In the genomic region with DNA sequence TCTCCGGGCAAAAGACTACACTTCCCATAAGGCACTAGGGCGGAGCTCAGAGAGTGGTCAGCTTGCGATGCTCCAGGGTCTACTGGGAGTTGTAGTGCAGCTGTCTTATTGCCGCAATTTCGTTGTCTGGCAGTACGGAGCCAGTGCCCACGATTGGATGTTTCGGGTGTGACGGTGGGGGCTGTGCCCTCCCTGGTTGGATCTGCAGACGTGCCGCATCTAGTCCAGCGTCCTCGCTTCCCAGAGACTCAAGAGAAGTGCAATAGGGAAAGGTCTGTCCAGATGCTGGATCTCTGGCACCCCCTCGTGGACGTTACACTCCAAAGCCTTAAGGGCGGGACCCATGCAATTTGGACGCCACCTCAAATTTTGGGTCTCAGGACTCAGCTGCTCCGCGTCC, we compare ENCODE assay signal across 8 mouse cellular contexts. TPM values are rescaled to one million over a fixed set of nuclear protein-coding genes. Genes with fewer than 3 reads are reported as not detected.
DNase-seq lines count a peak whose midpoint lies in the region; ATAC-seq and TF ChIP-seq lines count a peak whose summit lies in the region.

No protein-coding gene starts in this region.

- no peak overlapping the region for H3K27ac ChIP-seq in cortical plate, adult 2 months (ENCODE audit: insufficient read depth, low read length)

- H3K4me3 ChIP-seq in cortical plate, adult 2 months (ENCODE audit: insufficient read depth, low read length) = peak overlapping the region; percentile 28; the same call in 1 of the 2 replicates

- TF ChIP-seq CTCF in cortical plate, adult 2 months (IDR thresholded peaks at IDR 0.05; ENCODE audit: extremely low read depth, insufficient read depth, low read length) = peak; percentile 87

- H3K4me1 ChIP-seq in cortical plate, adult 2 months (ENCODE audit: control insufficient read depth, insufficient read depth, low read length) = no peaks in the 10 kb centered on the region

- peak; percentile 76; the same call in 1 of the 2 replicates for TF ChIP-seq POLR2A in cortical plate, adult 2 months (IDR thresholded peaks at IDR 0.05; ENCODE audit: extremely low read depth, insufficient read depth, low read length)

- peak; percentile 95 to 97 for DNase-seq in gastrocnemius, adult 8-10 months (ENCODE audit: low spot score in 2 of 2)
- DNase-seq in hindlimb bud, embryonic 11.5 days (ENCODE audit: extremely low spot score, low read depth, low spot score) = peak; percentile 95
- DNase-seq in left cerebral cortex, adult 8-10 months (ENCODE audit: low spot score in 2 of 2) = peak; percentile 90 to 99
- DNase-seq in right cerebral cortex, postnatal 14 days = peak; percentile 94
- peak; percentile 86 to 94 for DNase-seq in urinary bladder, postnatal 36 days (ENCODE audit: low spot score in 2 of 2)

- peak; percentile 45 for ATAC-seq in activated CD4-positive, CD25-positive, alpha-beta regulatory T cell, adult 4 months
- peak; percentile 91 for ATAC-seq in megakaryocyte progenitor cell, adult 5-6 weeks (replicated peaks; ENCODE audit: poor library complexity)

RNA-seq across cellular contexts. Expression of gene Bcat2, which starts 19.2 kb away (rescaled TPM):
- 10 to 100 TPM; 40.9 to 56.9 TPM for polyA plus RNA-seq in activated CD4-positive, CD25-positive, alpha-beta regulatory T cell, adult 4 months (2017; shearing (Covaris generic))
- polyA plus RNA-seq in cortical plate, adult 2 months (2012; rRNA removed) = 26.1 and 26.5 TPM in 2 replicates
- 100 to 1,000 TPM in 1 of 4 experiments, 10 to 100 TPM in 3; 82.2 to 107 (median 91.8) TPM for total RNA-seq in gastrocnemius, adult 8-10 months (2022)
- total RNA-seq in left cerebral cortex, adult 8-10 months (2022) = 10 to 100 TPM; 19.3 to 21.1 (median 19.9) TPM
- 43.5 and 55.9 TPM in 2 replicates for total RNA-seq in megakaryocyte progenitor cell, adult 5-6 weeks (2015)
- total RNA-seq in megakaryocyte progenitor cell, adult 5-6 weeks (2017) = 37.0 and 44.0 TPM in 2 replicates

RNA-seq across cellular contexts. Expression of gene Fgf21, which starts 26.1 kb away (rescaled TPM):
- polyA plus RNA-seq in activated CD4-positive, CD25-positive, alpha-beta regulatory T cell, adult 4 months (2017; shearing (Covaris generic)) = not detected
- not detected in 2 replicates for polyA plus RNA-seq in cortical plate, adult 2 months (2012; rRNA removed)
- not detected for total RNA-seq in gastrocnemius, adult 8-10 months (2022)
- total RNA-seq in left cerebral cortex, adult 8-10 months (2022) = not detected
- total RNA-seq in megakaryocyte progenitor cell, adult 5-6 weeks (2015) = not detected in 2 replicates
- not detected in 2 replicates for total RNA-seq in megakaryocyte progenitor cell, adult 5-6 weeks (2017)

RNA-seq across cellular contexts. Expression of gene Fut1, which starts 27.9 kb away (rescaled TPM):
- polyA plus RNA-seq in activated CD4-positive, CD25-positive, alpha-beta regulatory T cell, adult 4 months (2017; shearing (Covaris generic)) = not detected
- polyA plus RNA-seq in cortical plate, adult 2 months (2012; rRNA removed) = 0.09 and 0.15 TPM in 2 replicates
- not detected for total RNA-seq in gastrocnemius, adult 8-10 months (2022)
- total RNA-seq in left cerebral cortex, adult 8-10 months (2022) = under 1 TPM in 1 of 4 experiments, not detected in 3; 0.21 TPM
- not detected in 2 replicates for total RNA-seq in megakaryocyte progenitor cell, adult 5-6 weeks (2015)
- total RNA-seq in megakaryocyte progenitor cell, adult 5-6 weeks (2017) = not detected in 2 replicates

RNA-seq across cellular contexts. Expression of gene Izumo1, which starts 32.4 kb away (rescaled TPM):
- polyA plus RNA-seq in activated CD4-positive, CD25-positive, alpha-beta regulatory T cell, adult 4 months (2017; shearing (Covaris generic)) = not detected
- 0.09 and 0.13 TPM in 2 replicates for polyA plus RNA-seq in cortical plate, adult 2 months (2012; rRNA removed)
- not detected for total RNA-seq in gastrocnemius, adult 8-10 months (2022)
- total RNA-seq in left cerebral cortex, adult 8-10 months (2022) = not detected
- total RNA-seq in megakaryocyte progenitor cell, adult 5-6 weeks (2015) = 0.32 TPM in 1 of 2 replicates, not detected in the other
- total RNA-seq in megakaryocyte progenitor cell, adult 5-6 weeks (2017) = 0.24 TPM in 1 of 2 replicates, not detected in the other

RNA-seq across cellular contexts. Expression of gene Hsd17b14, which starts 34.5 kb away (rescaled TPM):
- not detected for polyA plus RNA-seq in activated CD4-positive, CD25-positive, alpha-beta regulatory T cell, adult 4 months (2017; shearing (Covaris generic))
- polyA plus RNA-seq in cortical plate, adult 2 months (2012; rRNA removed) = 0.45 and 0.54 TPM in 2 replicates
- 1 to 10 TPM in 1 of 4 experiments, under 1 TPM in 2, not detected in 1; 0.52 to 2.8 (median 0.56) TPM for total RNA-seq in gastrocnemius, adult 8-10 months (2022)
- 1 to 10 TPM in 2 of 4 experiments, under 1 TPM in 1, not detected in 1; 0.72 to 2.6 (median 1.2) TPM for total RNA-seq in left cerebral cortex, adult 8-10 months (2022)
- 0.22 and 5.5 TPM in 2 replicates for total RNA-seq in megakaryocyte progenitor cell, adult 5-6 weeks (2015)
- 1.2 and 8.2 TPM in 2 replicates for total RNA-seq in megakaryocyte progenitor cell, adult 5-6 weeks (2017)
